ENCODE assay signal across 19 mouse cellular contexts in genomic region chr10:23430376-23430775, GRCm38 (mm10).
DNase-seq lines count a peak whose midpoint lies in the region; ATAC-seq and TF ChIP-seq lines count a peak whose summit lies in the region.
"Had no signal": no experiment of that assay in that cellular context is flagged by ENCODE, and none has a peak within 500 bp of the region (broad histone marks: within the 10 kb centered on the region; RNA-seq: fewer than 3 reads in every experiment).

No protein-coding gene starts in this region.

- no peak for TF ChIP-seq CTCF in brain, embryonic 14.5 days (IDR thresholded peaks at IDR 0.05; ENCODE audit: borderline replicate concordance, extremely low read depth, insufficient read depth, insufficient read length)

- no peak for ATAC-seq in embryonic facial prominence, embryonic 11.5 days (replicated peaks; ENCODE audit: insufficient number of reproducible peaks, low FRiP score, low TSS enrichment, low read depth)
- peak; percentile 43; the same call in 1 of the 2 replicates for ATAC-seq in forebrain, embryonic 16.5 days
- ATAC-seq in embryonic facial prominence, embryonic 14.5 days (ENCODE audit: low read depth): no peak
- ATAC-seq: forebrain, embryonic 15.5 days had no signal

- H3K4me1 ChIP-seq in embryonic facial prominence, embryonic 11.5 days (ENCODE audit: control insufficient read depth, insufficient read depth, low read length): no peaks in the 10 kb centered on the region
- H3K4me1 ChIP-seq in embryonic facial prominence, embryonic 10.5 days: no peaks in the 10 kb centered on the region
- H3K4me1 ChIP-seq in forebrain, embryonic 16.5 days (replicated peaks; ENCODE audit: control insufficient read depth, insufficient read depth, low read length): no peaks in the 10 kb centered on the region; the same call in 1 of the 2 replicates
- H3K4me1 ChIP-seq in forebrain, embryonic 10.5 days: peaks cover 5% of the 10 kb centered on the region; the same call in 1 of the 2 replicates
- H3K4me1 ChIP-seq in embryonic facial prominence, embryonic 14.5 days (ENCODE audit: control insufficient read depth, insufficient read depth, low read length): no peaks in the 10 kb centered on the region; the same call in 1 of the 2 replicates
- H3K4me1 ChIP-seq: embryonic facial prominence, embryonic 12.5 days; embryonic facial prominence, embryonic 15.5 days; forebrain, embryonic 12.5 days; forebrain, embryonic 15.5 days had no signal

- no peak overlapping the region for H3K27ac ChIP-seq in embryonic facial prominence, embryonic 11.5 days (replicated peaks; ENCODE audit: low read depth, low read length)
- H3K27ac ChIP-seq in embryonic facial prominence, embryonic 10.5 days (replicated peaks): no peak overlapping the region
- H3K27ac ChIP-seq in forebrain, embryonic 16.5 days (ENCODE audit: low read length): no peak overlapping the region
- H3K27ac ChIP-seq in forebrain, embryonic 10.5 days: no peak overlapping the region
- H3K27ac ChIP-seq in embryonic facial prominence, embryonic 14.5 days (replicated peaks; ENCODE audit: low read depth, low read length): no peak overlapping the region
- H3K27ac ChIP-seq: embryonic facial prominence, embryonic 12.5 days; embryonic facial prominence, embryonic 15.5 days; forebrain, embryonic 12.5 days; forebrain, embryonic 15.5 days had no signal

- H3K4me2 ChIP-seq in embryonic facial prominence, embryonic 11.5 days (ENCODE audit: low read depth, low read length): no peak overlapping the region
- no peak overlapping the region for H3K4me2 ChIP-seq in forebrain, embryonic 16.5 days (ENCODE audit: low read length)
- no peak overlapping the region for H3K4me2 ChIP-seq in embryonic facial prominence, embryonic 14.5 days (ENCODE audit: low read depth, low read length)
- H3K4me2 ChIP-seq: embryonic facial prominence, embryonic 12.5 days; embryonic facial prominence, embryonic 15.5 days; forebrain, embryonic 12.5 days; forebrain, embryonic 15.5 days had no signal

- 70% methylated on average over 2 of the region's 2 CpGs for WGBS in embryonic facial prominence, embryonic 11.5 days
- WGBS in embryonic facial prominence, embryonic 10.5 days: 72% methylated on average over 2 of the region's 2 CpGs
- WGBS in forebrain, embryonic 16.5 days: 35% methylated on average over 2 of the region's 2 CpGs
- 75% methylated on average over 2 of the region's 2 CpGs for WGBS in forebrain, embryonic 10.5 days
- 48% methylated on average over 2 of the region's 2 CpGs for WGBS in embryonic facial prominence, embryonic 14.5 days

- H3K9me3 ChIP-seq in embryonic facial prominence, embryonic 11.5 days (replicated peaks; ENCODE audit: control insufficient read depth, low read length): no peaks in the 10 kb centered on the region
- 0 out of 2 replicates have a peak, but pooled peaks cover 3% of the 10 kb centered on the region for H3K9me3 ChIP-seq in embryonic facial prominence, embryonic 10.5 days
- H3K9me3 ChIP-seq in forebrain, embryonic 16.5 days (ENCODE audit: control insufficient read depth, low read length): no peaks in the 10 kb centered on the region
- H3K9me3 ChIP-seq in forebrain, embryonic 10.5 days: no peaks in the 10 kb centered on the region; the same call in 1 of the 2 replicates
- no peaks in the 10 kb centered on the region for H3K9me3 ChIP-seq in embryonic facial prominence, embryonic 14.5 days (ENCODE audit: control insufficient read depth, low read length)
- H3K9me3 ChIP-seq: embryonic facial prominence, embryonic 12.5 days; embryonic facial prominence, embryonic 15.5 days; forebrain, embryonic 12.5 days; forebrain, embryonic 15.5 days had no signal

- DNase-seq in embryonic facial prominence, embryonic 11.5 days (ENCODE audit: low spot score): peak; percentile 18
- DNase-seq in embryonic facial prominence, embryonic 10.5 days (ENCODE audit: low spot score): no peak
- DNase-seq in forebrain, embryonic 10.5 days (ENCODE audit: extremely low spot score, low spot score): no peak
- DNase-seq in brain, embryonic 14.5 days (ENCODE audit: low read depth): peak; percentile 50
- DNase-seq in embryonic facial prominence, embryonic 14.5 days (ENCODE audit: low spot score): peak; percentile 65
- DNase-seq in ovary, adult 18-20 months (ENCODE audit: low spot score): no peak
- DNase-seq: adrenal gland, adult 2 months; adrenal gland, postnatal 10 days; adrenal gland, postnatal 25 days; cerebellum, adult 11-12 months; cerebellum, adult 2 months; cerebellum, adult 9-11 months; cerebellum, postnatal 25 days had no signal

- TF ChIP-seq POLR2A in brain, embryonic 14.5 days (IDR thresholded peaks at IDR 0.05; ENCODE audit: borderline replicate concordance, extremely low read depth, insufficient read depth, insufficient read length, poor library complexity, severe bottlenecking): no peak

- no peaks in the 10 kb centered on the region for H3K36me3 ChIP-seq in embryonic facial prominence, embryonic 11.5 days (replicated peaks; ENCODE audit: control insufficient read depth, insufficient read depth, low read depth, low read length)
- H3K36me3 ChIP-seq in embryonic facial prominence, embryonic 10.5 days (replicated peaks): no peaks in the 10 kb centered on the region
- no peaks in the 10 kb centered on the region for H3K36me3 ChIP-seq in forebrain, embryonic 16.5 days (ENCODE audit: control insufficient read depth, insufficient read depth)
- no peaks in the 10 kb centered on the region for H3K36me3 ChIP-seq in forebrain, embryonic 10.5 days (replicated peaks)
- no peaks in the 10 kb centered on the region for H3K36me3 ChIP-seq in embryonic facial prominence, embryonic 14.5 days (ENCODE audit: control insufficient read depth, insufficient read depth, low read length)
- H3K36me3 ChIP-seq: embryonic facial prominence, embryonic 12.5 days; embryonic facial prominence, embryonic 15.5 days; forebrain, embryonic 12.5 days; forebrain, embryonic 15.5 days had no signal

- H3K9ac ChIP-seq in embryonic facial prominence, embryonic 11.5 days (replicated peaks; ENCODE audit: low read length): no peak overlapping the region
- H3K9ac ChIP-seq in forebrain, embryonic 16.5 days (replicated peaks; ENCODE audit: low read depth, low read length): no peak overlapping the region
- H3K9ac ChIP-seq in embryonic facial prominence, embryonic 14.5 days (ENCODE audit: low read depth, low read length): no peak overlapping the region
- H3K9ac ChIP-seq: embryonic facial prominence, embryonic 12.5 days; embryonic facial prominence, embryonic 15.5 days; forebrain, embryonic 12.5 days; forebrain, embryonic 15.5 days had no signal

- no peaks in the 10 kb centered on the region for H3K27me3 ChIP-seq in embryonic facial prominence, embryonic 11.5 days (ENCODE audit: control insufficient read depth, insufficient read depth, low read length)
- H3K27me3 ChIP-seq in embryonic facial prominence, embryonic 10.5 days (replicated peaks; ENCODE audit: low read depth, poor library complexity, severe bottlenecking): no peaks in the 10 kb centered on the region
- H3K27me3 ChIP-seq in forebrain, embryonic 16.5 days (replicated peaks; ENCODE audit: control insufficient read depth, insufficient read depth, low read length): no peaks in the 10 kb centered on the region
- no peaks in the 10 kb centered on the region for H3K27me3 ChIP-seq in forebrain, embryonic 10.5 days (ENCODE audit: poor library complexity, severe bottlenecking)
- no peaks in the 10 kb centered on the region for H3K27me3 ChIP-seq in embryonic facial prominence, embryonic 14.5 days (replicated peaks; ENCODE audit: control insufficient read depth, insufficient read depth, low read length)
- H3K27me3 ChIP-seq: embryonic facial prominence, embryonic 12.5 days; embryonic facial prominence, embryonic 15.5 days; forebrain, embryonic 12.5 days; forebrain, embryonic 15.5 days had no signal

- no peak overlapping the region for H3K4me3 ChIP-seq in embryonic facial prominence, embryonic 11.5 days (ENCODE audit: low read depth, low read length)
- no peak overlapping the region for H3K4me3 ChIP-seq in embryonic facial prominence, embryonic 10.5 days
- no peak overlapping the region for H3K4me3 ChIP-seq in forebrain, embryonic 16.5 days (replicated peaks; ENCODE audit: low read length)
- no peak overlapping the region for H3K4me3 ChIP-seq in forebrain, embryonic 10.5 days
- H3K4me3 ChIP-seq in embryonic facial prominence, embryonic 14.5 days (ENCODE audit: low read depth, low read length): no peak overlapping the region
- H3K4me3 ChIP-seq: embryonic facial prominence, embryonic 12.5 days; embryonic facial prominence, embryonic 15.5 days; erythroblast, embryonic 14.5 days; forebrain, embryonic 12.5 days; forebrain, embryonic 15.5 days had no signal

Comparison
In these comparisons a context has a peak if more than half of its experiments do, and no peak if none do; other contexts are left out.
1. DNase-seq: peak in embryonic facial prominence, embryonic 11.5 days (single experiment), brain, embryonic 14.5 days (single experiment) and embryonic facial prominence, embryonic 14.5 days (single experiment); none in embryonic facial prominence, embryonic 10.5 days (single experiment), forebrain, embryonic 10.5 days (single experiment) and ovary, adult 18-20 months (single experiment).